14 mouse cellular contexts compared by ENCODE assay signal in genomic region chr16:22733772-22734528, GRCm38 (mm10).
DNase-seq lines count a peak whose midpoint lies in the region; ATAC-seq and TF ChIP-seq lines count a peak whose summit lies in the region.
"Had no signal": no experiment of that assay in that cellular context is flagged by ENCODE, and none has a peak within 500 bp of the region (broad histone marks: within the 10 kb centered on the region; RNA-seq: fewer than 3 reads in every experiment).

No protein-coding gene starts in this region.

- no peak for TF ChIP-seq CTCF in Patski (IDR thresholded peaks at IDR 0.05)
- TF ChIP-seq CTCF in liver, postnatal 0 days (IDR thresholded peaks at IDR 0.05; ENCODE audit: low read depth): no peak

- 22% methylated on average over 11 of the region's 11 CpGs for WGBS in heart, embryonic 11.5 days (ENCODE audit: insufficient replicate concordance)
- WGBS in forebrain, embryonic 16.5 days: 28% methylated on average over 11 of the region's 11 CpGs
- 36% methylated on average over 11 of the region's 11 CpGs for WGBS in midbrain, embryonic 10.5 days
- WGBS in liver, postnatal 0 days (ENCODE audit: insufficient replicate concordance): 54% methylated on average over 11 of the region's 11 CpGs

- TF ChIP-seq EP300 in liver, postnatal 0 days (IDR thresholded peaks at IDR 0.05; ENCODE audit: low read depth): no peak

- no peaks in the 10 kb centered on the region for H3K36me3 ChIP-seq in heart, embryonic 11.5 days (ENCODE audit: control insufficient read depth, insufficient read depth, low read length)
- no peaks in the 10 kb centered on the region for H3K36me3 ChIP-seq in forebrain, embryonic 16.5 days (ENCODE audit: control insufficient read depth, insufficient read depth)
- no peaks in the 10 kb centered on the region for H3K36me3 ChIP-seq in midbrain, embryonic 10.5 days
- no peaks in the 10 kb centered on the region for H3K36me3 ChIP-seq in liver, postnatal 0 days (replicated peaks; ENCODE audit: insufficient read depth, low read length)
- H3K36me3 ChIP-seq: limb, embryonic 13.5 days had no signal

- peaks cover 12% of the 10 kb centered on the region for H3K4me1 ChIP-seq in heart, embryonic 11.5 days (ENCODE audit: control insufficient read depth, insufficient read depth, low read length)
- no peaks in the 10 kb centered on the region; the same call in 1 of the 2 replicates for H3K4me1 ChIP-seq in forebrain, embryonic 16.5 days (replicated peaks; ENCODE audit: control insufficient read depth, insufficient read depth, low read length)
- peaks cover 18% of the 10 kb centered on the region for H3K4me1 ChIP-seq in midbrain, embryonic 10.5 days
- no peaks in the 10 kb centered on the region for H3K4me1 ChIP-seq in liver, postnatal 0 days (ENCODE audit: insufficient read depth)
- H3K4me1 ChIP-seq: limb, embryonic 13.5 days had no signal

- no peaks in the 10 kb centered on the region for H3K27me3 ChIP-seq in heart, embryonic 11.5 days (ENCODE audit: control insufficient read depth, insufficient read depth, low read length)
- no peaks in the 10 kb centered on the region for H3K27me3 ChIP-seq in Patski
- no peaks in the 10 kb centered on the region; the same call in 1 of the 2 replicates for H3K27me3 ChIP-seq in forebrain, embryonic 16.5 days (replicated peaks; ENCODE audit: control insufficient read depth, insufficient read depth, low read length)
- peaks cover 34% of the 10 kb centered on the region for H3K27me3 ChIP-seq in midbrain, embryonic 10.5 days (ENCODE audit: low read depth, poor library complexity, severe bottlenecking)
- no peaks in the 10 kb centered on the region for H3K27me3 ChIP-seq in liver, postnatal 0 days (ENCODE audit: insufficient read depth, low read length)
- H3K27me3 ChIP-seq: limb, embryonic 13.5 days had no signal

- POLR2A ChIA-PET in Patski (lab: Charles Lee): no interaction called here

- no peak for DNase-seq in heart, adult 9 months (ENCODE audit: low spot score in 2 of 2)
- DNase-seq in Patski (ENCODE audit: low read depth, low spot score): peak; percentile 50
- DNase-seq in midbrain, embryonic 10.5 days (ENCODE audit: low spot score): peak; percentile 29
- DNase-seq in liver, postnatal 0 days: no peak
- DNase-seq in kidney, postnatal 25 days: no peak
- DNase-seq in cerebellum, postnatal 36 days: no peak
- DNase-seq: cerebellum, adult 9-11 months; kidney, adult 9 months; right cerebral cortex, adult 18-20 months; thymus, postnatal 4 days had no signal

- no peak overlapping the region for H3K4me3 ChIP-seq in heart, embryonic 11.5 days (ENCODE audit: low read depth, low read length)
- H3K4me3 ChIP-seq in forebrain, embryonic 16.5 days (replicated peaks; ENCODE audit: low read length): no peak overlapping the region
- no peak overlapping the region for H3K4me3 ChIP-seq in midbrain, embryonic 10.5 days
- no peak overlapping the region for H3K4me3 ChIP-seq in liver, postnatal 0 days (ENCODE audit: low read depth, low read length)
- H3K4me3 ChIP-seq: limb, embryonic 13.5 days had no signal

- H3K4me2 ChIP-seq in heart, embryonic 11.5 days: peak overlapping the region; percentile 21; the same call in 1 of the 2 replicates
- no peak overlapping the region for H3K4me2 ChIP-seq in forebrain, embryonic 16.5 days (ENCODE audit: low read length)
- H3K4me2 ChIP-seq in liver, postnatal 0 days (ENCODE audit: low read depth, low read length): no peak overlapping the region
- H3K4me2 ChIP-seq: limb, embryonic 13.5 days had no signal

- in situ Hi-C loops in Patski (cut with MboI; ENCODE audit: low pct_unique_long_range_greater_than_20kb): no loop called here

- no peak overlapping the region for H3K9ac ChIP-seq in heart, embryonic 11.5 days (ENCODE audit: low read depth, low read length)
- H3K9ac ChIP-seq in forebrain, embryonic 16.5 days (replicated peaks; ENCODE audit: low read depth, low read length): no peak overlapping the region
- no peak overlapping the region for H3K9ac ChIP-seq in liver, postnatal 0 days (replicated peaks)
- H3K9ac ChIP-seq: limb, embryonic 13.5 days had no signal

- ATAC-seq in heart, embryonic 11.5 days (replicated peaks; ENCODE audit: insufficient number of reproducible peaks, low FRiP score, low TSS enrichment): no peak
- peak; percentile 93 for ATAC-seq in Patski
- peak; percentile 40; the same call in 1 of the 2 replicates for ATAC-seq in forebrain, embryonic 16.5 days
- no peak for ATAC-seq in liver, postnatal 0 days
- ATAC-seq: CD4-positive, CD25-positive, alpha-beta regulatory T cell, adult 4 months had no signal

- no peaks in the 10 kb centered on the region for H3K9me3 ChIP-seq in heart, embryonic 11.5 days (replicated peaks; ENCODE audit: control insufficient read depth, low read length)
- no peaks in the 10 kb centered on the region for H3K9me3 ChIP-seq in forebrain, embryonic 16.5 days (ENCODE audit: control insufficient read depth, low read length)
- no peaks in the 10 kb centered on the region for H3K9me3 ChIP-seq in midbrain, embryonic 10.5 days (replicated peaks)
- H3K9me3 ChIP-seq in liver, postnatal 0 days (ENCODE audit: low read length): no peaks in the 10 kb centered on the region
- H3K9me3 ChIP-seq: limb, embryonic 13.5 days had no signal

- H3K27ac ChIP-seq in heart, embryonic 11.5 days (ENCODE audit: low read depth, low read length): no peak overlapping the region
- H3K27ac ChIP-seq in forebrain, embryonic 16.5 days (ENCODE audit: low read length): no peak overlapping the region
- no peak overlapping the region for H3K27ac ChIP-seq in midbrain, embryonic 10.5 days (replicated peaks)
- H3K27ac ChIP-seq in liver, postnatal 0 days (ENCODE audit: low read depth): no peak overlapping the region
- H3K27ac ChIP-seq: limb, embryonic 13.5 days had no signal

- CTCF ChIA-PET in Patski (lab: Charles Lee): interaction anchor here (0.7 to 1.6 kb wide), 6 partner anchors 10 to 72 kb away, joined by 3 to 5 read pairs (median 4); no protein-coding TSS in a partner anchor

Comparison
In these comparisons a context has a peak if more than half of its experiments do, and no peak if none do; other contexts are left out.
1. ATAC-seq: peak in Patski (single experiment) and forebrain, embryonic 16.5 days (single experiment); none in heart, embryonic 11.5 days (single experiment) and liver, postnatal 0 days (single experiment).
2. DNase-seq: peak in Patski (single experiment) and midbrain, embryonic 10.5 days (single experiment); none in heart, adult 9 months (0 of 2), liver, postnatal 0 days (single experiment), kidney, postnatal 25 days (0 of 2) and cerebellum, postnatal 36 days (0 of 2).